Mouse (Mus musculus): ENCODE measurements at regions not wholly inside any gene's neighbourhood (a gene's known extent, or its start where the extent isn't known, plus 50 kb on each side); places are given as distances from the start of the nearest gene placed in this dataset.

DNA sequence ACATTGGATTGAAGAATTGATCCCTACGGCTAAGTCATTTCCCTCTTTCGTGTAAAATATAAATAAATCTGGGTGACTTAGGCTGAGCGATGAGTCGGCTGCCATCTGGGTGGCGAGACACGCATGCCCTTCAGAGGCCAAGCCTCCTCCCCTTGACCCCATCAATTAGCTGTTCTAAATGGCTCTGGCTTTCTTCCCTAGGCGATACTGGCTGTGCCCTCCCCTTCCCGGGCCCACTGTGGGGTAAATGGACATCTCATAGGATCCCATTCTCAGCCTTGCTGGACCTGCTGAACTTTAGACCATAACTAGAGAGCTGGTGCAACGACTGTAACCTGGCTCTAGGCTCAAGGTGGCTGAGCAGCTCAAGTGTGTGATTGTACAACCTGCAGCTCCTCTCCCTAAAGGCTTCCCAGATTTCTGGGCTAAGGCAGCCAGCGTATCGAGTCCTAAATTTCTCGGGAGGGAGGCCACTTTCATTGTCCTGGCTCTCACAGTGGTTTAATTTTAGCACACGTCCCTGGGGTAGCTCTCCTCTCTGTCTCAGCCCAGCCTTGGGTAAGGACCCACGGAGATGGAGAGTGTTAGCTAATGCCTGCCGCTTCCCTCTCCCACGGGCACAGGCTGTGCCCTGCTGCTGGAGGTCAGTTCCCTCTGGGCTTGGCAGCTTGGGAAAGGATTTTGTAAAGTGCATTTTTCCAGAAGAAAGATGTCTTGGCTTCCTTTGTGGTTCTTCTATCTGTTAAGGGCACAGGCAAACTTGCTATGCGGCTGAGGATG is 80.7 kb upstream of the Zc3h12a start:
- DNase-seq (ENCODE audit: low spot score in 2 of 2): no peak

DNA sequence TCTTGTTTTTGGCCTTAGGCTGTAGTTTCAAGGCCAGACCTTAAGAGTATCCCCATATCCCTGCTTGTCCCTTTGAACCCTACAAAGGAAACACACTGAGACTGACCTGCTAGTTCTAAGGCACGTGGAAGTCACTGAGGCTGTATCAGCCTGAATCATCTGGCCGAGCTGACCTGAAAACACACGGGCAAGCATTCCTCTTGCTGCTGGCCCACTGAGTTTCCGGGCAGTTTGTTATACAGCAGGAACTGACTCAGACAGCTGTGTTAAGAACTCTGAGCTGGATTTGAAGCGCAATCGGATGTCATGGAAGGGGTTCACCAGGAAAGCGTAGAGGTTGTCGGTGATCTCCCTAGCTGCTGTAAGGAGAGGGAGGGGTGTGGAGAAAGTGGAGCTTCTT is 75.9 kb upstream of the Zc3h12a start:
- DNase-seq (ENCODE audit: low spot score in 2 of 2): no peak

DNA sequence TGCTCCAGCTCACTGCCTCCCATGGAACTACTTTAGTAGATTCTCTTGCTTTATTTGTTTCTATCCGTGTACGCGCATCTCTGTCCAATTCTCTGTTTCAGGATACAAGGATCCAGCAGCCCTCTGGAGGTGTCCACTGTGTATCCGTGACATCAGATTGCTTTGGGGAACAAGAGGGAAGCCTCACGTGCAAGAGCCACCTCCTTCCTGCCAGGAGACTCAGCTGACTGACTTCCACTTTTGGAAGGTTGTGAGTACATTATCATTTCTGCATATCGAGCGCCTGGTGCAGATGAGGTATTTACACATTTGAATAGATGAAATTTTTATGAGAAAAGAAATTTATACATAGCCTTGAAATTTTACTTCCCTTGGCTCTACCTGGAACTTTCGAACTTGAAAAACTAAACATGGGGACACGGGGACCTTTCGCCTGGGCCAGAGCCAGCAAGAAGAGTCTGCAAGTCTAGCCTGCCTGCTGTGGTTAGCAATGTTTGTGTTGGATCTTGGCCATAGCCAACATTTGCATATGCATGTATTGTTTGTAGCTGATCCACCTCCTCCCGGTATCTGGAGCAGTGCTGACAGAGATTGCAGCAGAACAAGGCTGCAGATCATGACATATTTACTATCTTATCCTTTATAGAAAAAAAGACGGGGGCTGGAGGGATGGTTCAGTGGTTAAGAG is 74.1 kb upstream of the Zc3h12a start:
- no peak for DNase-seq (ENCODE audit: low spot score in 2 of 2)

DNA sequence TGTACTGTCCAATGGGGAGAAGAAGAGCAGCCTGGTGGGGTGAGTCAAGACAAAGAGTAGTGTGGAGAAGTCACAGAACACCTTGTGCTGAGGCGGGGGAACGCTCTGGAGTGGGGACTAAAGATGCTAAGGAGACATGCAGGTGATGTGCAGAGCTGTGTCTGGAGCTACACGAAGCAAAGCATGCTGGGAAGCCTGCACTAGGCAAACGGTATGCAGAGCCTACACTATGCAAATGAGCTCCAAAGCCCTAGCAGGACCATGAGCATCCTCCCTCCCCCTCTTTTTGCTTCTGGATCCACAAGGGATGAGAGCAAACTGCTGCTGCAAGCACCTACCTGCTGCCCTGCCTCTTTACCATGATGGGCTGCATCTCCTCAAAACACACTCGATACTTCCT is 73.1 kb upstream of the Zc3h12a start:
- DNase-seq (ENCODE audit: low spot score in 2 of 2): no peak

DNA sequence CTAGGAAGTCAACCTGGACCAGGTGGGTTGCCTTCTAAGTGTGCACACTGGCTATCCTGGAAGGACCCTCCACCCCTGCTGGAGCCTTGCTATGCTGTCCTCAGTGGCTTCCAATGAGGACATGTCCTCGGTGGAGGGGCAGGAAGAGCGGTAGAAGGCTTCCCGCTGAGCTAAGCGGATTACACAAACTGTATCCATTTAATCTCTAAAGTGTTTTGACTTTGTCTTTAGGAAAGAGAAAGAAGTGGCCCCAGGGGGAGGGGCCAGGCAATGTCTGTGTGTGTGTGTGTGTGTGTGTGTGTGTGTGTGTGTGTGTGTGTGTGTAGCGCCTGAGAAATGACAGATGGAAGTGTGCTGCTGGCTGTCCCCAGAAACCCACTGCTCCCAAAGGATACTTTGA is 71.6 kb upstream of the Zc3h12a start:
- DNase-seq (ENCODE audit: low spot score in 2 of 2): no peak

DNA sequence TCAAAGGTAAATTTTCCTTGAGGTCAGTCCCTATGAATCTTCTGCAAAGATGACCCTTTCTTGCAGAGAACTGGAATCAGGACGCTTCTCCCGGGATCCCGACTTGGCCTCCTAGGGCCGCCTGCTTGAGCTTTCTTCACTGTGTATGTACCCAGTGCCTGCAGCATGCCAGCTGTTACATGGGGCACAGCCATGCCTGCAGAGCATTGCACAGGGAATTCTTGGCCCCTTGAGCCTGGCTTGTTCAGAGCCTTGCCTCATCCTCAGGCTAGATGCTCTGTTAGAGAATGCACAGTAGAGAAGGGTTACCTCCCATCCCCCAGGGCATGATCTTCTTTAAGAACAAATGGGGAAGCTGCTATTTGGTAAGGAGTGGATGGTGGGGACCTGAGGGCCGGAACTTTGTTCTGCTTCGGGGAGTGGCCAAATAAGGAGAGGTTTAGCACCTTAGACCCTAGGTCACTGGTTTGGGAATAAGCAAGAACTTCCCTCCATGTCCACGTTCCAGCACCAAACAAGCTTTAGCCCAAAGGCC is 68.3 kb upstream of the Zc3h12a start:
- no peak for DNase-seq (ENCODE audit: low spot score in 2 of 2)

DNA sequence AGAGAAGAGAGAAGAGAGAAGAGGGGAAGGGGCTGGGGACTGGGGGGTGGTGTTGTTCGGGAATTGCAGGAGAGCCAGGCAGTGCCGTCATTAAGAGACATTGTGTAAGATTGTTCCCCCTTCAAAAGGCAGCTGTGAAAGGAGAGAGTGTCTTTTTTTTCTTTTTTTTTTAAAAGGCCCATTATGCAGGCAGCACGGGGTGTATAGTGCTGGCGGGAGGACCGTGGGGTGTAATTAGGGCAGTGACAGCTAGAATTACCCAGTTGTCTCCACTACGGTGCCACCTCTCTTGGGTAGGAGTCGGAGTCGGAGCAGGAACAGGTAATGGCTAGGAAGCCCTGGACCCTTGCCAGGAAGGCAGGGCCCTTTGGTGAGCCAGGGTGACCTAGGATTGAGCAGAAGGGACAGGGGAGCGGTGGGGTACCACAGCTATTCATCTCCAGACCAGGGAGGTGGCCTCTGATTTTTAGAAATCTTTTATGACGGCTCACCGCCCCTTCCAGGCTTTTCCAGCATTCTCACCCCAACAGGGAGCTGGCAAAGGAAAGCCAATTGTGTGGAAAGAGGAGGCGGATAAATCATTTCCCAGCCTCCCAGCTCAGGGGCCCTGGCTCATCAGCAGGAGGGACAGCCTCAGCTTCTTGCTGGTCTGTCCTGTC is 67.2 kb upstream of the Zc3h12a start:
- peak; percentile 16 to 32 for DNase-seq (ENCODE audit: low spot score in 2 of 2)

DNA sequence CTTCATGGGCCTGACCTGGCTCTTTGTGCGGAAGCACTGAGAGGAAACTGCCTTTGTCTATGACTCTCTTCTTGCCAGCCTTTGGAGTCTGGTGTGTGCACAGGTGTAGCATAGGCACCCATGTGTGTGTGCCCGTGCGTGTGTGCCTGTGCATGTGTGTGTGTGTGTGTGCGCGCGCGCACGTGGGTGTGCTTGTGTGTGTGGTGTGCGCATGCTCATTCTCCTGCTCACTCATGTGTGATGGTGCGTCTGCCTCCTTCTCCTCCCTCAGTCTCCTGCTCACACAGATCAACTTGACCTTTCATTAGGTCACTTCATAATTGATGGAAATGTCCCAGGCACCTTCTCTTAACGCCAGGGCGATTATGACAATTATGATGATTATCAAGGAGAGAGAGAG is 66.7 kb upstream of the Zc3h12a start:
- peak in 1 of 2 experiments; percentile 19 for DNase-seq (ENCODE audit: low spot score in 2 of 2)

DNA sequence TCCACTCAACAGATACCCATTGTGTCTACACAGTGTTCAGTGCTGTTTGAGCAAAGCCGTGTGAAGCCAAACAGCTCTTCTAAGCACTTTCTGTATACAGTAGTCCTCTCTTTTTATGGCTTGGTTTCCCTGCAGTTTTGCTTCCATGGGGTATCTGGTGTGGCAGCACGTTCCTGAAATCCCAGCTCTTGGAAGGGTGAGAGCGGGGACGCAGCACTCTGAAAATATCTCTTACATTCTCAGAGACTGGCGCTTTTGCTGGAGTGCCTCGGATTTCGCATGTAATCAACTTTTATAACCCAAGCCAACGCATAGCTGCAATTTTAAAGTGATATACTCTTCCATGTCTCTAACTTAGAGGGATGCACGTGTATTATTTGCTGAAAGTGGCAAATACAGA is 64.0 kb upstream of the Zc3h12a start:
- DNase-seq (ENCODE audit: low spot score in 2 of 2): no peak

DNA sequence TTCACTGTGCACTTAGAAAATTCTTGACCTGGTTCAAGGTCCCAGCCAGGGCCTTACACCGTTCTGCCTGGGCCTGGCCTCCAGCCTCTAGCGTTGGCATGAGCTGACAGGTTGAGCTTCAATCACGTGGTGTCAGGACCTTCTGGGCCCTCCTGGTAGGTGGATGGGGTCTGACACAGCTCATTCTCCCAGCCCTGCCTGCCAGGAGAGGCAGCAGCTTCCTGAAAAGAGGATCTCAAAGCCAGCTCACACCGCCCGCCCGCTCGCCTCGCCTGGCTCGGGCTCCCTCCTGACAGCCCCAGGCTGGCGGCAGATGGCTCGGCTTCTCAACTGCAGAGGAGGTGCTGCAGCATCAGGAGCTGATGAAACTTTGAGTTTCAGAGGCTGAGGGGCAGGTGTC is 63.4 kb upstream of the Zc3h12a start:
- DNase-seq (ENCODE audit: low spot score in 2 of 2): peak; percentile 70 to 71

DNA sequence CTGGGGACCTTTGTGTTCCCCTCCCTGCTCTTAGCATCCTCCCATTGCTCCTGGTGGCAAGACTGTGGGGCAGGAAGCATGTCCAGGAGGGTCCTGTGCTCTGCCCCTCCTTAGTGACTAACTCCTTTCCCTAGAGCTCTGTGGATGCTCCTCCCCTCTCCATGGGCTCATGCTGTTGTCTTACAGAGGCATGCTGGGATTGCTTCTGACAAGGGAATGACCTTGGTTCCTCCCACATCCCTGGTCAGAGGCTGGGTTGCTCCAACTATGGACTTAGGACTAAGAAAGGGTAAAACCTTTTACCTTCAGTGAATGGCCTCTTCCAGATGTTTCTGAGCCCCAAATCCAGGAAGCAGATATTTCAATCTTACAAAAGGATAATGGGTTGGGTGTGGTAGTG is 62.3 kb upstream of the Zc3h12a start:
- DNase-seq (ENCODE audit: low spot score in 2 of 2): no peak

DNA sequence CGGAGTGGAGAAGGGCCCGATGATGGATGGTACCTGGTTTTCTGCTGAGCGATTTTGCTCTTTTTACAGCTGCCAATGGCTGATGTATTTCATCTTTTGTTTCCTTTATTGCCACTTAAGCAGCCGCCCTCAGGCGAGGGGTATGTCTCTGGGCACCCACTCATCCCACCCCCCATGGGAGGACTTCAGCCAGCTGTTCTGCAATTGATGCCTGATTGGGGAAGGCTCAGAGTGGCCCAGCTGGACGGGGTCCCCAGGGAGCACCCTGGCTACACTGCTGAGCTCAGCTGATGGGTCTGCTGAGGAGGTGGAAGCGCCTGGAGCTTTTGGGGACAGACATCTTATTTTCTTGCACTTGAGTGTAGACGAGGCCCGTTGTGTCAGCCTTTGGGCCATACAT is 58.6 kb upstream of the Zc3h12a start:
- DNase-seq (ENCODE audit: low spot score in 2 of 2): no peak

DNA sequence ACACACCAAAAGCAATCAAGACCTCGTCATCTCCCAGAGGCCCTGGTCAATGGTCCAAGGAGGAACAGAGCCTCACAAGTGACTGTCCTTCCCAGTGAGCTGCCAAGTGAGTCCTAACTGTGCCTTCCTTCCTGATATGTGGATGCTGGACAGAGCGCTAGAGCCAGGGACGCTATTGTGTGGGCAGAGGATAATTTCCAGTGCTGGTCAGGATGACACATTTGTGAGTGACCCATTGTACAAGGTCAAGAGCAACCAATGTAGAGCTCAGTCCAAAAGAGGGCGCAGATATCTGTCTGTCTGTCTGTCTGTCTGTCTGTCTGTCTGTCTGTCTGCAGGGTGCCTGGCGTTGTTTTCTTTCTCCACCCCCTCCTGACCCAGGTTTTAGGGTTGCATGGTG is 57.4 kb upstream of the Zc3h12a start:
- no peak for DNase-seq (ENCODE audit: low spot score in 2 of 2)

DNA sequence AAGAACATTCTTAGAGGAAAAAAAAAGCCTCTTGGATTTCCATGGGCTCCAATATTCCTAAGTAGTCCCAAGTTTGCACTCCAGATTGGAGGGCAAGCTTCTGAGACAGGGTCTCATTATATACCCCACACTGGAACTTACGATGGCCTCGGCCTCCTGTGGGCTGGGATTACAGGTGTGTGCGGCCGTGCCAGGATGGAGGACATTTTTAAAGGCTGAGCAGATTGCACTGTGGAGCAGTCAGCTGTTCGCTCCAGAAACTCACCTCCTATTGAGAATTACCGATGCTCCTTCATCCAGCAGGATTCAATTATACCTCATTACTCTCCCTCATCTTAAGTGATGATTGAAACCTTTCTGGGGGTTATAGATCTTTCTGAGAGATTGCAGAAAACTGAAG is 53.3 kb upstream of the Zc3h12a start:
- no peak for DNase-seq (ENCODE audit: low spot score in 2 of 2)

DNA sequence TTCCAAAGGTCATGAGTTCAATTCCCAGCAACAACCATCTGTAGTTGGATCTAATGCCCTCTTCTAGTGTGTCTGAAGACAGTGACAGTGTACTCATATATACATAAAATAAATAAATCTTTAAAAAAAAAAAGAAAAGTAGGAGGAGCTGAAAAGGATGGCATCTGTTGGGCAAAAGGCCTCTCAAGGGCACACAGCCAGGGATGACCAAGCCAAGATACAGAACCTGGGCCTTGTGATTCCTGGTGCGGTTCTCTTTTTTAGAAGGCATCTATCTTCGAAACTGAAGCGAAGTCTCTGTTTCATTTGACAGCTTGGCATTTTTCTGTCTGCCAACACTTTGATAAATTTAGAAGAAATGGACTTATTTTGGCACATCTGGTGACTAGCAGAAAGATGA is 50.9 kb upstream of the Zc3h12a start:
- DNase-seq (ENCODE audit: low spot score in 2 of 2): no peak

DNA sequence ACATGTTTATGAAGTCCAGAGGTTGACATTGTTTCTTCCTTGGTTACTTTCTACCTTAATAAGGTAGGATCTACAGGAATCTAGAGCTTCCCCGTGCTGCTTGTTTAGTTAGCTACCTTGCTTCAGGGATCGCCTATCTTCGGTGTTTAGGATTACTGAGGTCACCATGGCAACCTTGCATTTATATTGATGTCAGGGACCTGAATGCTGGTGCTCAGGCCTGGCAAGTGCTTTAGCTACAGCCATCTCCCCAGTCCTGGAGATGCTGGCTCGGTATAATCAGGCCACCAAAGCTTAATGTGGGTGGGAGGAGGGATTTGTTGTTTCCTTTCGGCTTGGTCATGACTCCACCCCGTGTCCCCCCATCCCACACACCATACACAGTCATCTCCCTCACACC is 50.0 kb upstream of the Zc3h12a start:
- no peak for DNase-seq (ENCODE audit: low spot score in 2 of 2)

Data from layer of hippocampus, adult 18-20 months (tissue).